Mouse (Mus musculus) central nervous system, embryonic 11.5 days (tissue): Measurements from ENCODE around the gene Gm5890. TPM values are rescaled to one million over a fixed set of nuclear protein-coding genes. Genes with fewer than 3 reads are reported as not detected.

Source experiments
- polyA plus RNA-seq: library from polyadenylated mRNA; depleted of rRNA; stranded (reverse); fragments of >200 nt; gene quantifications from 2 replicates; pipeline ENCODE4 v1.2.3, GENCODE M21; 2012; rRNA removed

Gene Gm5890
- polyA plus RNA-seq: not detected in 2 replicates

DNA sequence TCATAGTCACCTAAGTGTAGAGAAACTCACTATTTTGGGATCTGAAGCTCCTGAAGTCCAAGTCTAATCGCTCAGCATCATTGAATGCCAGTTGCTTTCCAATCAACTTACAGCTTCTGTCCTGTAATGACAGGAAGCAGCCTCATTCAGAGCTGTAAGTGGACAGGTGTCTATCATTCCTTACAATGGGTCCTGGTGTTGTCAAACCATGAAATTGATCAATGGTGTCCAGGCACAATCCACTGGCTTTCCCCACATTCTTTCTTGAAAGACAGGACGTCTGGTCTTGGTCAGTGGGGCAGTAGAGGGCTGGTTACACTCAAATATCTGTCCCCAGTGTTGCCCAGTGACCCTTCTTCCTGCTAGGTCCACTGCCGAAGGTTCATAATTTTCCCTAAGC lies at the start of gene Gm5890:
Gene Gm5890, minus strand, starts transcription at position 101 of the 400 bp plus-strand sequence.

GRCm38 (mm10) chr7:20233728-20234127 lies 28.9 kb downstream of the Gm5890 start, which contains the start of gene Gm4498:
Gene Gm4498 (minus strand): TSS chr7:20233828.

Other genes with a start within 250 kb of the Gm5890 start
- not detected in 2 replicates for gene Vmn1r91, start 163.2 kb downstream of the Gm5890 start, polyA plus RNA-seq
- gene Gm16442, start 140.3 kb downstream of the Gm5890 start, polyA plus RNA-seq: not detected in 2 replicates
- gene Vmn1r93, start 123.7 kb downstream of the Gm5890 start, polyA plus RNA-seq: not detected in 2 replicates
- not detected in 2 replicates for gene Vmn1r94, start 94.5 kb downstream of the Gm5890 start, polyA plus RNA-seq
- gene Vmn1r95, start 69.1 kb downstream of the Gm5890 start, polyA plus RNA-seq: not detected in 2 replicates
- not detected in 2 replicates for gene Gm6164, start 57.2 kb downstream of the Gm5890 start, polyA plus RNA-seq
- not detected in 2 replicates for gene Gm4498, start 29.0 kb downstream of the Gm5890 start, polyA plus RNA-seq
- gene Gm4133, start 71.2 kb upstream of the Gm5890 start, polyA plus RNA-seq: not detected in 2 replicates
- not detected in 2 replicates for gene Gm5728, start 112.6 kb upstream of the Gm5890 start, polyA plus RNA-seq
- gene Vmn1r100, start 155.1 kb upstream of the Gm5890 start, polyA plus RNA-seq: not detected in 2 replicates
- gene Vmn1r101, start 179.8 kb upstream of the Gm5890 start, polyA plus RNA-seq: not detected in 2 replicates
- gene Gm10670, start 212.1 kb upstream of the Gm5890 start, polyA plus RNA-seq: not detected in 2 replicates
- not detected in 2 replicates for gene Vmn1r103, start 247.7 kb upstream of the Gm5890 start, polyA plus RNA-seq